Mouse (Mus musculus): ENCODE data around the gene Tcf23. TPM values are rescaled to one million over a fixed set of nuclear protein-coding genes. Genes with fewer than 3 reads are reported as not detected.
A peak's percentile ranks its signal among the peaks of the same experiment; 100 is the strongest.

Gene Tcf23
- polyA plus RNA-seq (2014; fragmentation: Nextera tagmentation; extraction: Ambion mirVana) = 0.07 and 0.15 TPM in 2 replicates

DNA sequence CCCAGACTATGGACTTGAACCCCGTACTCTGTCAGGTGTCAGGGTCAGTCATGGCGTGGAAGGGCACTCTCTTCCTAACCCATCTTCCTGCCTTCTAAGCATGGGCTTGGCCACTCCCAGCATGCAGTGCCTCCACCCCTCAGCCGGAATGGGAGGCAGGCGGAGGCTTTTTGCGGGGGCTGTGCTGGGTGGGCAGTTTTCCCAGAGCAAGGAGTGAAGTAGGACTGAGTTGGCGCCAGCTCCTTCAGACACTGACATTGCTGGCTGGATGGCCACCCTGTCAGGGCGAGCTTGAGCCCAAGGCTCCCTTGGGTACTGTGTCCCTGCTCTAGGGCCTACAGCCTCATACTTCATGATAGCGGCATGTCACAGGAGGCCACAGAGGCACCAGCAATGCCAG, at the start of gene Tcf23:
TSS of gene Tcf23 (plus strand) at position 247 of the 400 bp plus-strand sequence.
- H3K9me3 ChIP-seq (ENCODE audit: control insufficient read depth, low read length) = no peaks in the 10 kb centered on the region
- H3K4me2 ChIP-seq (ENCODE audit: low read length) = no peak within 1 kb of the TSS
- no peaks in the 10 kb centered on the region for H3K4me1 ChIP-seq (ENCODE audit: control insufficient read depth in 2 of 2, insufficient read depth in 2 of 2, low read length in 2 of 2)
- ATAC-seq (ENCODE audit: insufficient number of reproducible peaks, insufficient read depth, low FRiP score, low read depth) = 0 out of 2 replicates have a peak, but pooled peaks have one; percentile 4
- no peak within 1 kb of the TSS for H3K4me3 ChIP-seq (ENCODE audit: control insufficient read depth in 1 of 2, insufficient read depth in 1 of 2, low read depth in 1 of 2, low read length in 2 of 2)
- no peak within 1 kb of the TSS for H3K9ac ChIP-seq (ENCODE audit: low read length)
- H3K36me3 ChIP-seq (ENCODE audit: control insufficient read depth, insufficient read depth, low read length) = no peaks in the 10 kb centered on the region
- no peaks in the 10 kb centered on the region for H3K27me3 ChIP-seq (ENCODE audit: control insufficient read depth, insufficient read depth, low read length)
- 48% methylated on average over 8 of the region's 8 CpGs for WGBS
- no peak within 1 kb of the TSS for H3K27ac ChIP-seq (replicated peaks in 1 of 2; ENCODE audit: control insufficient read depth in 1 of 2, insufficient read depth in 1 of 2, low read depth in 2 of 2, low read length in 2 of 2)

DNA sequence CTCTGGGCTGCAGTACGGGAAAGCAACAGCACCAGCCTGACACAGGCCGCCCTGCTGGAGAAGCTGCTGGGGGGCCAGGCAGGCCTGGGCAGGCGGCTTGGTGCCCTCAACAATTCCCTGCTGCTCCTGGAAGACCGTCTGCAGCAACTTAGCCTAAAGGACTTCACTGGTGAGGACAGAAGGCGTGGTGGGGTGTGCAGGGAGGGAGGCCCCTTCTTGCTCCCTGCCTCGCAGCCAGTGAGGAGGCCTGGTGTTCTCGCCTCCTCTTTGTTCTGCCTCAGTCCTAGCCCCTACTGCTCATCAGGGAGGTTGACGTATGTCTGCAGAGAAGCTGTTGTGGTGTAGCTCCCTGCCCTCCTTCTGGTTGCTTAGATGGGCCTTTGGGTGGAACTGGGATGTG, 49.8 kb upstream of the Tcf23 start:
- H3K27me3 ChIP-seq (ENCODE audit: control insufficient read depth, insufficient read depth, low read length) = no peaks in the 10 kb centered on the region
- ATAC-seq (ENCODE audit: insufficient number of reproducible peaks, insufficient read depth, low FRiP score, low read depth) = no peak
- H3K4me3 ChIP-seq (ENCODE audit: control insufficient read depth in 1 of 2, insufficient read depth in 1 of 2, low read depth in 1 of 2, low read length in 2 of 2) = no peak overlapping the region
- no peak overlapping the region for H3K27ac ChIP-seq (replicated peaks in 1 of 2; ENCODE audit: control insufficient read depth in 1 of 2, insufficient read depth in 1 of 2, low read depth in 2 of 2, low read length in 2 of 2)
- H3K4me2 ChIP-seq (ENCODE audit: low read length) = no peak overlapping the region
- no peak overlapping the region for H3K9ac ChIP-seq (ENCODE audit: low read length)
- H3K4me1 ChIP-seq (ENCODE audit: control insufficient read depth in 2 of 2, insufficient read depth in 2 of 2, low read length in 2 of 2) = peaks cover 29 to 49% of the 10 kb centered on the region in 2 experiments
- 93% methylated on average over 8 of the region's 8 CpGs for WGBS
- no peaks in the 10 kb centered on the region for H3K9me3 ChIP-seq (ENCODE audit: control insufficient read depth, low read length)
- H3K36me3 ChIP-seq (ENCODE audit: control insufficient read depth, insufficient read depth, low read length) = peaks cover 44% of the 10 kb centered on the region

DNA sequence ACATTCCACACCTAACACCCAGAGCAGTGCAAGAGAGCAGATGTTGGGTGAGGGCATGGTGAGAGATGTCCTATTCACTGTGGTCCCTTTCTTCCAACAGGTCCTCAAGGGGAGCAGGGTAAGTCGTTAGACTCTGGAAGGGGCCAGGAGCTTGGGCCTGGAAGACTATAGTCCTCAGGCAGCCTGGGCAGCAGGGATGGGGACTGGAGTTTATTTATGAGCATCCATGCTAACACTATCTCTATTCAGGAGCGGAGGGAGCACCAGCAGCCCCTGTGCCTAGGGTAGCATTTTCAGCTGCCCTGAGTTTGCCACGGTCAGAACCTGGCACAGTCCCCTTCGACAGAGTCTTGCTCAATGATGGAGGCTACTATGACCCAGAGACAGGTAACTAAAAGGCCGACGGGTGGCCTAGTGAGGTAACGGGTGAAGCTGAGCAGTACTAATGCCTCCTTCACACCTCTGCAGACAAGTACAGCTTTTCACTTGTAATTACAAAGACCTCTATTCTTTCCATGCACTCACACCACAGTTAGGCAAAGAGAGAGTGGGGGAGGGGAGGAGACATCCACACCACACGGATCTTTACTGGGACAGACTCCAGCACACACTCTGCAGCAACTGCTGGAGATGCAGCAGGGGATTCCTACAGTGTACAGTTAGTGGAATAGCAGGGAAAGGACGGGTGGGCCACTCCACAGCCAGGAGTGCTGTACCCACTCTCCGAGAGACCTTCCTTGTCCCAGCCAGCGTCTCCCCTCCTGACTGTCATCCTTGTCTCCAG, 48.4 kb upstream of the Tcf23 start:
- peaks cover 21 to 42% of the 10 kb centered on the region in 2 experiments for H3K4me1 ChIP-seq (ENCODE audit: control insufficient read depth in 2 of 2, insufficient read depth in 2 of 2, low read length in 2 of 2)
- H3K4me2 ChIP-seq (ENCODE audit: low read length) = no peak overlapping the region

DNA sequence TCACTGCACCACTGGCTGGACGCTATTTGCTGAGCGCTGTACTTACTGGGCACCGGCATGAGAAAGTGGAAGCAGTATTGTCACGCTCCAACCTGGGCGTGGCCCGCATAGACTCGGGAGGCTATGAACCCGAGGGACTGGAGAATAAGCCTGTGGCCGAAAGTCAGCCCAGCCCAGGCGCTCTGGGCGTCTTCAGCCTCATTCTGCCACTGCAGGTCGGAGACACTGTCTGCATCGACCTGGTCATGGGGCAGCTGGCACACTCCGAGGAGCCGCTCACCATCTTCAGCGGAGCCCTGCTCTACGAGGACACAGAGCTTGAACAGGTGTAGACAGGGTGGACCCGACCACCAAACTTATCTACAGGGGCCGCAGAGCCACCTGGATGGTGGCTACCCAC, 47.8 kb upstream of the Tcf23 start:
- peaks cover 44% of the 10 kb centered on the region for H3K36me3 ChIP-seq (ENCODE audit: control insufficient read depth, insufficient read depth, low read length)
- ATAC-seq (ENCODE audit: insufficient number of reproducible peaks, insufficient read depth, low FRiP score, low read depth) = no peak
- H3K27me3 ChIP-seq (ENCODE audit: control insufficient read depth, insufficient read depth, low read length) = no peaks in the 10 kb centered on the region
- H3K4me1 ChIP-seq (ENCODE audit: control insufficient read depth in 2 of 2, insufficient read depth in 2 of 2, low read length in 2 of 2) = peaks cover 18 to 37% of the 10 kb centered on the region in 2 experiments
- H3K9me3 ChIP-seq (ENCODE audit: control insufficient read depth, low read length) = no peaks in the 10 kb centered on the region
- 0 out of 4 replicates have a peak overlapping the region, but pooled peaks of 1 of the 2 experiments have one; percentile 80 for H3K27ac ChIP-seq (replicated peaks in 1 of 2; ENCODE audit: control insufficient read depth in 1 of 2, insufficient read depth in 1 of 2, low read depth in 2 of 2, low read length in 2 of 2)
- peak overlapping the region; percentile 89; the same call in 1 of the 2 replicates for H3K4me2 ChIP-seq (ENCODE audit: low read length)
- no peak overlapping the region; a peak in 1 of 4 replicates for H3K4me3 ChIP-seq (ENCODE audit: control insufficient read depth in 1 of 2, insufficient read depth in 1 of 2, low read depth in 1 of 2, low read length in 2 of 2)
- WGBS = 70% methylated on average over 19 of the region's 19 CpGs
- H3K9ac ChIP-seq (ENCODE audit: low read length) = no peak overlapping the region

More for the DNA sequence above, 48.4 kb upstream of the Tcf23 start:
- Histone ChIP-seq H3K36me3 (ENCODE audit: control insufficient read depth, insufficient read depth, low read length) (peaks cover 44% of the 10 kb centered on the region), H3K4me3 (ENCODE audit: control insufficient read depth in 1 of 2, insufficient read depth in 1 of 2, low read depth in 1 of 2, low read length in 2 of 2) (no peak overlapping the region), H3K9ac (ENCODE audit: low read length) (no peak overlapping the region), H3K27me3 (ENCODE audit: control insufficient read depth, insufficient read depth, low read length) (no peaks in the 10 kb centered on the region), H3K27ac (replicated peaks in 1 of 2; ENCODE audit: control insufficient read depth in 1 of 2, insufficient read depth in 1 of 2, low read depth in 2 of 2, low read length in 2 of 2) (no peak overlapping the region), H3K9me3 (ENCODE audit: control insufficient read depth, low read length) (no peaks in the 10 kb centered on the region)
- WGBS = 69% methylated on average over 11 of the region's 11 CpGs
- no peak for ATAC-seq (ENCODE audit: insufficient number of reproducible peaks, insufficient read depth, low FRiP score, low read depth)

DNA sequence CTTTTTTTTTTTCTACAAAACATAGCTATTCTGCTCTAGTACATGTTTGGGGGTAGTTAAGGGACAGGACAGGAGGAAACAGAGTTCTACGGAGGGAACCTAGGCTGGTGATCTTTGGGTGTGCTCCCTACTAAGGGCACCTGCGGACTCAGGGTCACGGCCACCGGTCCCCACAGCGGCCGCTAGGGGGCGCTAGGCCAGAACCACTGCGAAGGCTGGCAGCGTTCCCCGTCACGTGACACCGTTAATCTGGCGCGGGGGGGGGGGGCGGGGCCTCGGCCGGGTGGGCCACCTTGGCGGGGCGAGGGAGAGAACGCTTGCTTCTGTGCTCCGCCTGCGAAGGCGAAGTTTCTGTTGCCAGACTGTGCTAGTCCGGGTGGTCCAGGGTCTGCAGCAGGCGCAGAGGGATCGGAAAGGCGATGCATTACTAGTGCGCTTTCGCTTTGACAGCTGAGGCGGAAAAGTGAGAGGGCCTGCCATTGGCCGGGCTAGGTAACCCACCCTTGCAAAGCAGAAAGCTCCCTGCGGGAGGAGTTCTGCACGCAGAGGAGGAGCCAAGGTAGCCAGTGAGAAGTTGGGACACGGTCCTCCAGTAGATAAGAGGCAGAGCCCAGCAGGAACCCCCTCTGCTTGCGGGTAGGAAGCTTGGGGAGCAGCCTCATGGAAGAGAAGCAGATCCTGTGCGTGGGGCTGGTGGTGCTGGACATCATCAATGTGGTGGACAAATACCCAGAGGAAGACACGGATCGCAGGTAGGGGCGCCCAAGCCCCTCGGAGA, 47.0 kb upstream of the Tcf23 start, which contains the start of gene Khk:
TSS of gene Khk (plus strand) at position 176 of the 778 bp plus-strand sequence.
- Histone ChIP-seq H3K4me3 (ENCODE audit: control insufficient read depth in 1 of 2, insufficient read depth in 1 of 2, low read depth in 1 of 2, low read length in 2 of 2) (peak within 1 kb of the TSS; percentile 57 to 66), H3K4me2 (ENCODE audit: low read length) (peak within 1 kb of the TSS; percentile 89), H3K9me3 (ENCODE audit: control insufficient read depth, low read length) (no peaks in the 10 kb centered on the region), H3K9ac (ENCODE audit: low read length) (peak within 1 kb of the TSS; percentile 76), H3K36me3 (ENCODE audit: control insufficient read depth, insufficient read depth, low read length) (peaks cover 44% of the 10 kb centered on the region), H3K27ac (replicated peaks in 1 of 2; ENCODE audit: control insufficient read depth in 1 of 2, insufficient read depth in 1 of 2, low read depth in 2 of 2, low read length in 2 of 2) (peak within 1 kb of the TSS; percentile 75 to 80), H3K4me1 (ENCODE audit: control insufficient read depth in 2 of 2, insufficient read depth in 2 of 2, low read length in 2 of 2) (peaks cover 11 to 33% of the 10 kb centered on the region in 2 experiments), H3K27me3 (ENCODE audit: control insufficient read depth, insufficient read depth, low read length) (no peaks in the 10 kb centered on the region)
- ATAC-seq (ENCODE audit: insufficient number of reproducible peaks, insufficient read depth, low FRiP score, low read depth) = peak; percentile 75
- WGBS = 2% methylated on average over 37 of the region's 40 CpGs

DNA sequence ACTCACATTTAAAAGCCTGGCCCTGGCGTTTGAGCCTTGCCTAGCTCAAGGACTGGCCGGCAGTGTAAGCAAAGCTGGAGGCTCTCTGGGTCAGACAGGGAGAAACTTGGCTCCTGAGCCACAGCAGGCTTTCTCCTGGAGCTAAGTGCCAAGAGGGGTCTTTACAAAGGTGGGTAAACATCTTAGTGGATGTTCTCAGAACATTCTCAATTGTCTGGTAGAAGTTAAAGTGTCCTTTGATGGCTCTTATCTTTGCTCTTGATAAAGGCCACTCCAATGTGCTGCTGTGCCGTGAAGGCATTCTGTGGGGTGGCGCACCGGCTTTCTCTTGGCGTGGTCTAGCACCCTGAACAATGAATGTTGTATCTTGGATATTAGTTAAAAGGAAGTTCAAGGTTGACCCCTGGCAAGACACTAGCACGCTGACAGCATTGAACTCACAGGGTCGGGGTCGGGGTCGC, 45.9 kb upstream of the Tcf23 start:
- Histone ChIP-seq H3K4me3 (ENCODE audit: control insufficient read depth in 1 of 2, insufficient read depth in 1 of 2, low read depth in 1 of 2, low read length in 2 of 2) (no peak overlapping the region), H3K9me3 (ENCODE audit: control insufficient read depth, low read length) (no peaks in the 10 kb centered on the region), H3K27ac (replicated peaks in 1 of 2; ENCODE audit: control insufficient read depth in 1 of 2, insufficient read depth in 1 of 2, low read depth in 2 of 2, low read length in 2 of 2) (no peak overlapping the region), H3K27me3 (ENCODE audit: control insufficient read depth, insufficient read depth, low read length) (no peaks in the 10 kb centered on the region), H3K4me1 (ENCODE audit: control insufficient read depth in 2 of 2, insufficient read depth in 2 of 2, low read length in 2 of 2) (peaks cover 11 to 26% of the 10 kb centered on the region in 2 experiments), H3K4me2 (ENCODE audit: low read length) (peak overlapping the region; percentile 89), H3K9ac (ENCODE audit: low read length) (peak overlapping the region; percentile 76), H3K36me3 (ENCODE audit: control insufficient read depth, insufficient read depth, low read length) (peaks cover 35% of the 10 kb centered on the region)
- WGBS = 36% methylated on average over 10 of the region's 10 CpGs
- no peak for ATAC-seq (ENCODE audit: insufficient number of reproducible peaks, insufficient read depth, low FRiP score, low read depth)

DNA sequence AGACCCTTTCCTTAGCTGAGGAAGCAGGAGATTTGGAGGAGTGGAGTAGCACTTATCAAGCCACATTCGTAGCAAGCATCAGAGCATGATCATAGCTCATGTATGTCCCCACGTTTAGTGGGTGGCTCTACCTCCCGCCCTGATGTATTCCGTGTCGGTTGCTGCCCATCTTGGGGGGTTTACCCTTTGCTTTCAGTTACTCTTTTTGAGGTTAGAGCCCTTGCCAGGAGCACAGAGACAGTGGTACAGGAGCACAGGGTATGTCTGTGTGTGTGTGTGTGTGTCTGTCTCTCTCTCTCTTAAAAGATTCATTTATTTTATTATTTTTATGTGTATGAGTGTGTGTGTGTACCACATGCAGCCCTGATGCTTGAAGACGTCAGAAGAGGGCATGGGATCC, 45.3 kb upstream of the Tcf23 start:
- H3K4me1 ChIP-seq (ENCODE audit: control insufficient read depth in 2 of 2, insufficient read depth in 2 of 2, low read length in 2 of 2) = peaks cover 11 to 26% of the 10 kb centered on the region in 2 experiments
- H3K27ac ChIP-seq (replicated peaks in 1 of 2; ENCODE audit: control insufficient read depth in 1 of 2, insufficient read depth in 1 of 2, low read depth in 2 of 2, low read length in 2 of 2) = no peak overlapping the region
- H3K36me3 ChIP-seq (ENCODE audit: control insufficient read depth, insufficient read depth, low read length) = peaks cover 30% of the 10 kb centered on the region
- no peaks in the 10 kb centered on the region for H3K9me3 ChIP-seq (ENCODE audit: control insufficient read depth, low read length)
- WGBS = 78% methylated on average over 6 of the region's 6 CpGs
- H3K9ac ChIP-seq (ENCODE audit: low read length) = no peak overlapping the region
- peak overlapping the region; percentile 89; the same call in 1 of the 2 replicates for H3K4me2 ChIP-seq (ENCODE audit: low read length)
- H3K4me3 ChIP-seq (ENCODE audit: control insufficient read depth in 1 of 2, insufficient read depth in 1 of 2, low read depth in 1 of 2, low read length in 2 of 2) = no peak overlapping the region
- no peaks in the 10 kb centered on the region for H3K27me3 ChIP-seq (ENCODE audit: control insufficient read depth, insufficient read depth, low read length)
- ATAC-seq (ENCODE audit: insufficient number of reproducible peaks, insufficient read depth, low FRiP score, low read depth) = no peak

Measured in heart, embryonic 14.5 days (tissue).